Mouse (Mus musculus) limb, embryonic 11.5 days (tissue): ENCODE measurements around the gene Tiparp. TPM values are rescaled to one million over a fixed set of nuclear protein-coding genes. Genes with fewer than 3 reads are reported as not detected.

Experiments
- ATAC-seq: fragments of 200-750 bp; cut with Nextera tagmentation; 2 replicates; pipeline ENCODE4 v1.8.0; 2017; ENCODE audit warnings: low read depth; ENCODE audit not compliant: insufficient number of reproducible peaks, low FRiP score, low TSS enrichment
- DNase-seq: peaks from one replicate; pipeline ENCODE4 v3.0.0-alpha.2; 2015; ENCODE audit warnings: low spot score
- H3K27ac ChIP-seq: fragments of 300-500 bp; sonication (generic); replicated peaks from 2 replicates; pipeline ENCODE4 v1.5.1; 2014; ENCODE audit warnings: low read depth, mild to moderate bottlenecking, low read length
- H3K27me3 ChIP-seq: fragments of 300-500 bp; sonication (generic); 2 replicates; pipeline ENCODE4 v1.6.1; 2014; ENCODE audit warnings: mild to moderate bottlenecking, low read length, mixed read lengths; ENCODE audit not compliant: control insufficient read depth, insufficient read depth
- H3K36me3 ChIP-seq: fragments of 300-500 bp; sonication (generic); 2 replicates; pipeline ENCODE4 v1.6.1; 2014; ENCODE audit warnings: mild to moderate bottlenecking, low read length, moderate library complexity, mixed read lengths; ENCODE audit not compliant: control insufficient read depth, insufficient read depth
- H3K4me1 ChIP-seq: fragments of 300-500 bp; sonication (generic); 2 replicates; pipeline ENCODE4 v1.6.1; 2014; ENCODE audit warnings: low read length, mixed read lengths; ENCODE audit not compliant: control insufficient read depth, insufficient read depth
- H3K4me2 ChIP-seq: fragments of 300-500 bp; sonication (generic); 2 replicates; pipeline ENCODE4 v1.6.1; 2014; ENCODE audit warnings: low read depth, mild to moderate bottlenecking, moderate library complexity; ENCODE audit not compliant: severe bottlenecking
- H3K4me3 ChIP-seq: fragments of 300-500 bp; sonication (generic); 2 replicates; pipeline ENCODE4 v1.5.1; 2014; ENCODE audit warnings: low read depth, low read length
- H3K9ac ChIP-seq: fragments of 300-500 bp; sonication (generic); 2 replicates; pipeline ENCODE4 v1.6.1; 2014; ENCODE audit warnings: mild to moderate bottlenecking, low read length
- H3K9me3 ChIP-seq: fragments of 300-500 bp; sonication (generic); 2 replicates; pipeline ENCODE4 v1.6.1; 2016; ENCODE audit warnings: low read length; ENCODE audit not compliant: control insufficient read depth
- WGBS: fragments of 180-500 bp; shearing (Covaris S2); extraction: QIAGEN DNeasy Blood & Tissue Kit; methylation state at CpG from one replicate; pipeline ENCODE4 v1.1.7; 2014; 5-methylcytosine and 5-hydroxymethylcytosine counted together
- polyA plus RNA-seq: library from polyadenylated mRNA; unstranded; fragments of >200 nt; fragmentation: Nextera tagmentation; extraction: Ambion mirVana; gene quantifications from 2 replicates; pipeline ENCODE4 v1.2.1, GENCODE M21; 2014

Gene Tiparp
- polyA plus RNA-seq, 1 experiment from 2014 or later: 44.3 TPM

DNA sequence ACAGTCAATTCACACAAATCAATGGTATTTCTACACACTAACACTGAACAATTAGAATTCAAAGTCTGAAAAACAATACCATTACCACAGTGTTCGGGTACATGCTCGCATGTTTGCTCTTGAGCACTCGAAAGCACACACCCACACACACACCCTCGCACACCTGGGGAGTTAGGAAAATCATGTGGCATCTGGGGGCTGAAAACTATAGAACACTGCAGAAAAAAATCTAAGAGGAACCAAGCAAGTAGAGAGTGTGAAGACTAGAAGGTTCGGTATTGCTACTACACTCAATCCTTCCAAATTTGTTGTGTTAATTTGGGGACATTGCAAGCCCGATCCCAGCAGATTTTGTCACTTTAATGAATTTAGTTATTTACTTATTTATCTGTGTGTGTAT is 64.6 kb downstream of the Tiparp start:
- H3K36me3 ChIP-seq: no peaks in the 10 kb centered on the region
- H3K9me3 ChIP-seq: no peaks in the 10 kb centered on the region
- H3K27me3 ChIP-seq: no peaks in the 10 kb centered on the region
- no peak overlapping the region for H3K4me2 ChIP-seq
- DNase-seq (no peak), ATAC-seq (no peak)
- peaks cover 2% of the 10 kb centered on the region; the same call in 1 of the 2 replicates for H3K4me1 ChIP-seq
- no peak overlapping the region for H3K27ac ChIP-seq
- H3K9ac ChIP-seq: no peak overlapping the region
- H3K4me3 ChIP-seq: no peak overlapping the region
- WGBS: 94% methylated on average over 6 of the region's 6 CpGs

DNA sequence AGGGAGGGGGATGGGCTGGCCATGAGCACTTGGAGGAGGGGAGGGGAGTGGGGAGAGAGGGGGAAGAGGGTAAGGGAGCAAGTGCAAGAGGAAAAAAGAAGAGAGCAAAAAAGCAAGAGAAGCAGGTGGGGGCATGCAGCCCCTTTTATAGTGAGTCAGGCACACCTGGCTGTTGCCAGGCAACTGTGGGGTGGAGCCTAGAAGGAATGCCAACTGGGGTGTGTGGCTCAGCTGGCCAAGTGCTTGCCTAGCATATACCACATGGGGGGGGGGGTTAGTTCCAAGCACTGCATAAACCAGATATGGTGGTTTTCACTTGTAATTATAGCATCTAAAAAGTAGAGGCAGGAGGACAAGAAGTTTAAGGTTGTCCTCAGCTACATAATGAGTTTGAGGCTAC is 66.3 kb downstream of the Tiparp start:
- H3K4me2 ChIP-seq: no peak overlapping the region
- H3K27ac ChIP-seq: no peak overlapping the region
- no peak overlapping the region for H3K4me3 ChIP-seq
- no peaks in the 10 kb centered on the region for H3K9me3 ChIP-seq
- H3K36me3 ChIP-seq: no peaks in the 10 kb centered on the region
- no peak for DNase-seq
- H3K27me3 ChIP-seq: no peaks in the 10 kb centered on the region
- no peak overlapping the region for H3K9ac ChIP-seq
- H3K4me1 ChIP-seq: 0 out of 2 replicates have a peak, but pooled peaks cover 2% of the 10 kb centered on the region
- 0 out of 2 replicates have a peak, but pooled peaks have one; percentile 6 for ATAC-seq

DNA sequence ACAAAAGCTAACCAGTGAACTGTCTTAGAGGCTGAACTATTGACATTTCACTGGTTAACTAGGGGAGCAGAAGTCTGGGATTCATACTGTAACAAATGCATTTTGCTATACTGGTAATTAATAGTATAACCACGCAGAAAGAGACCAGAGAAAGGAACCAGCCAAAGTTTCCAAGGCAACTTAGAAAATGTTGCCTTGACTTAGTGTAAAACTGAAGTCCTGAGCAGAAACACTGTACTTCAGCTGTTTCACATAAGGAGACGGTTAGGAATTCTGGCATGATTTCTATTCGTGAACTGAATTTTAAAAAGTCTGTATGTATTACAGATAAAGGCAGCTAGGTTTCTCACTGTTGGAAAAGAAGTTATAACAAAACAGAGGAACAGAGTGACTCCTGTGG is 67.0 kb downstream of the Tiparp start:
- 87% methylated on average over 3 of the region's 3 CpGs for WGBS
- Histone ChIP-seq H3K9me3 (no peaks in the 10 kb centered on the region), H3K4me2 (no peak overlapping the region), H3K4me3 (no peak overlapping the region), H3K9ac (no peak overlapping the region), H3K4me1 (0 out of 2 replicates have a peak, but pooled peaks cover 2% of the 10 kb centered on the region), H3K27me3 (no peaks in the 10 kb centered on the region), H3K27ac (no peak overlapping the region), H3K36me3 (no peaks in the 10 kb centered on the region)
- DNase-seq (no peak), ATAC-seq (no peak)

DNA sequence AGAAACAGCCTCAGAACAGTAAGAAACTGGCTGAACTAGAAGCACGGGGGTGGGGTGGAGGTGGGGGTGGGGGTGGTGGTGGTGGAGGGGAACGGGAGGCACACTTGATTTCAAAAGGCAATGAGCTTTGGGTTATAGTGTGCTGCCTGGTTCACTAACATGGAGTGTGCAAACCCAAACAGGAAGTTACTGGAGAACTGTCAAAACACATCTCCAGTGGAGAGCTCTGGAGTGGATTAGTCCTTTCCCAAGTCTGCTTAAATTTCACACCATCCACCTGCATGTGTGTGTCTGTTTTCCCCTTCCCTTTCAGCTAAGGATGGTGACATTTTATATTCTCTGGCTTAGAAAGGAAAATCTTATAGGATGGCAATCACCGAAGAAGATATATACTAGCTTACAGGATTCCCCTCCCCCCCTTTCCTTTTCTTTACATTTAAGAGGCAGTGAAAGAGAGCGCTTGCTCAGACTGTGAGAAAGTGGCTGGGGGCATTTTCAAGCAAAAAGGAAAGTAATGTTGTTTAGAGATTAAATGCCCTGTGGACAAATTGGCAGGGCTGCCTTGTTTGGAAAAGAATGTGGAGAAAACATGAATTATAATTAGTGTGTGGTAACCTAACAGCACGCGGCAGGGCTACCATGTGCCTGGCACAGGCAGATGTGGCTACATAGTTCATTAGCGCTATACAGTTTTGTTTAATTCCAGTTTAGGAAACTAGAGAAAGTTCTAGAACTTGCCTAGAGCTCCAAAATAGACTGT is 70.0 kb downstream of the Tiparp start:
- DNase-seq (no peak), ATAC-seq (no peak)
- 59% methylated on average over 7 of the region's 7 CpGs for WGBS
- Histone ChIP-seq H3K36me3 (no peaks in the 10 kb centered on the region), H3K27me3 (no peaks in the 10 kb centered on the region), H3K4me1 (0 out of 2 replicates have a peak, but pooled peaks cover 2% of the 10 kb centered on the region), H3K4me3 (no peak overlapping the region), H3K9me3 (no peaks in the 10 kb centered on the region), H3K27ac (no peak overlapping the region), H3K9ac (no peak overlapping the region), H3K4me2 (no peak overlapping the region)

DNA sequence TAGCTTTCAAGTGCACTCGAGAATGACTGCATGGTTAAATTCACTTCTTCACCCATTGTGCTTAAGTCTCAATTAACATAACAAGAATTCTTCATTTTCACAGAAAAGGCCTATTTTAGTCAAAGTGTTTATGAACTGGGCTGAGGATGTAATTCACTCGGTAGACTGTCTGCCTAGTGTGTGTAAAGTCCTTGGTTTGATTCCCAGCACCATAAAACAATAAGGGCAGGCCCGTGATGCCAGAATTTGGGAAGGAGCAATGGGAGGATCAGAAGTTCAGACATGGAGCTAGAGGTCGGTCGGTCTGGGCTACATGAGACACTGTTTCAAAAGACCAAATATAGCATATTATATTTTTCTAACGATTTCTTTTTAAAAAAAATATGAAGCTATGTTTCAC is 70.9 kb downstream of the Tiparp start:
- 82% methylated on average over 6 of the region's 6 CpGs for WGBS
- no peak for DNase-seq
- H3K4me2 ChIP-seq: no peak overlapping the region

DNA sequence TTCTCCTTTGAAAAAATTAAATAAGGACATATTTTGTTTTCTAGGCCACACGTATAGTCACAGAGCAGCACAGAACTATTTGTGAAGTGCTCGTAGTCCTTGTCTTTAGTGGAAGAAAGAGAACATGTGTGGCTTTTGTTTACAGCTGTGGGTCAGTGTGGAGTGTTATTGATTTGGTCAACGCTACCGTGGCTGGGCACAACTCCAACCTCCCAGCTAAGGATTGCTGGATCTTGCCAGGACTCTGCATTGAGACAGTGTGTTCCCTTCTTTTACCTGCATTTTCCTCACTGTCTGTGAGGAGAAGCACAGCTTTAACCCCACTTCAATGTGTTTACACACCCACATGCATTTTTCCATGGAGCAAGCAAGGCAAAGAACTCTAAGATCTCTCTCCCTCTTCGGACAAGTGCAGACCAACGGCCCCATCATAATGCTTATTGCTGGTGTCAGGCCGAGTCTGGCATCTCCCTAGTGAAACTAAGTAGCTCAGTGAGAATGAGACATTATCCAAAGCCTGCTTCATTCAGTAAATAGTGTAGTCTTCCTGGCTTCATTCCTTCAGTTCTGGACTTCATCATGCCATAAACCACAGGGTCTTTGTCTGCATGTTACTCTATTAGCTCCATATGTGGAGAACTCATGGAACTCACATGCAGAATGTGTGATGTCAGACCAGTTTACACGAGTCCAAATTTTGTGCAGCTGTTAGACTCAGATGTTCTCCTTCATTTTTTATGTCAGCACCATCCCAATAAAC is 73.3 kb downstream of the Tiparp start:
- Histone ChIP-seq H3K4me1 (no peaks in the 10 kb centered on the region), H3K36me3 (no peaks in the 10 kb centered on the region), H3K4me3 (no peak overlapping the region), H3K9ac (no peak overlapping the region), H3K9me3 (no peaks in the 10 kb centered on the region), H3K27me3 (no peaks in the 10 kb centered on the region), H3K4me2 (no peak overlapping the region), H3K27ac (no peak overlapping the region)
- ATAC-seq: no peak
- no peak for DNase-seq
- WGBS: 79% methylated on average over 8 of the region's 8 CpGs

More for the DNA sequence above, 70.9 kb downstream of the Tiparp start:
- Histone ChIP-seq H3K4me3 (no peak overlapping the region), H3K27ac (no peak overlapping the region), H3K9me3 (no peaks in the 10 kb centered on the region), H3K36me3 (no peaks in the 10 kb centered on the region), H3K27me3 (no peaks in the 10 kb centered on the region), H3K4me1 (0 out of 2 replicates have a peak, but pooled peaks cover 2% of the 10 kb centered on the region), H3K9ac (no peak overlapping the region)
- ATAC-seq: no peak

DNA sequence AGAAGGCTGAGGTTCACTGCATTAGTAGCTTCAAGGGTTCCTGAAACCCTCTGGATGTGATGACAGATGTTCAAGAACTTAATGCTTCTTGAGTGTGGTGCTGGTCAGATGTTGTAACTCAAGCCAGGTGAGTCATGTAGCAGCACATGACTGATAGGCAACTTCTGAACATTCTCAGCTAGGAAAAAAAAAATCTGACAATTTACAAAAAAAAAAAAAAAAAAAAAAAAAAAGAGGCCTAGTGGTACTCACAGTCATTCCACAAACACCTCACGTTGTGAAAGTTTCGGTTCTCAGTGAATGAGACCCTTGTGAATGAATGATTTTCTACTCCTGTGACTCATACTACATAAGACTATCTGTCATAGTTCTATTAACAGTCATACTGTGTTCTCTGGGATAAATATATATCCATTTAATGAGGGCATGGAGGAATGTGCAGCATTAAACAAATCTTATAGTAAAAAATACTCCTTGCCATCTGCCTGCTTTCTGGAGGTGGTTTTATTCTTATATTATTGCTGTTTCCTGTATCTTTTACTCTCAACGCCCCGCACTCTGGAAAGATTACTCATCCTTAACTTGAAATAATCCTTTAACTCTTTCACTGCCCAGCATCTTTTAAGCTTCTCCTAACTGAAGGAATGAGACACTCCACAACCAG is 75.3 kb downstream of the Tiparp start:
- no peak overlapping the region for H3K27ac ChIP-seq
- ATAC-seq (no peak), DNase-seq (no peak)
- WGBS: 80% methylated on average over 4 of the region's 4 CpGs
- H3K4me2 ChIP-seq: no peak overlapping the region
- no peak overlapping the region for H3K9ac ChIP-seq
- H3K36me3 ChIP-seq: no peaks in the 10 kb centered on the region
- H3K4me1 ChIP-seq: no peaks in the 10 kb centered on the region
- no peak overlapping the region for H3K4me3 ChIP-seq
- H3K27me3 ChIP-seq: no peaks in the 10 kb centered on the region
- no peaks in the 10 kb centered on the region for H3K9me3 ChIP-seq
